Mouse (Mus musculus) olfactory bulb, adult 2 months (tissue): Measurements from ENCODE around the gene Aldh3b1.

ENCODE experiments used
- CTCF ChIP-seq: fragments of 200-500 bp; IDR thresholded peaks from 2 replicates; pipeline ENCODE4 v1.5.1; 2012; ENCODE audit warnings: low read depth, mild to moderate bottlenecking, low read length, moderate library complexity; ENCODE audit not compliant: insufficient read depth
- POLR2A ChIP-seq: fragments of 200-500 bp; IDR thresholded peaks from 2 replicates; pipeline ENCODE4 v1.6.1; 2012; ENCODE audit warnings: mild to moderate bottlenecking, low read depth, low read length, moderate library complexity; ENCODE audit not compliant: insufficient read depth

DNA sequence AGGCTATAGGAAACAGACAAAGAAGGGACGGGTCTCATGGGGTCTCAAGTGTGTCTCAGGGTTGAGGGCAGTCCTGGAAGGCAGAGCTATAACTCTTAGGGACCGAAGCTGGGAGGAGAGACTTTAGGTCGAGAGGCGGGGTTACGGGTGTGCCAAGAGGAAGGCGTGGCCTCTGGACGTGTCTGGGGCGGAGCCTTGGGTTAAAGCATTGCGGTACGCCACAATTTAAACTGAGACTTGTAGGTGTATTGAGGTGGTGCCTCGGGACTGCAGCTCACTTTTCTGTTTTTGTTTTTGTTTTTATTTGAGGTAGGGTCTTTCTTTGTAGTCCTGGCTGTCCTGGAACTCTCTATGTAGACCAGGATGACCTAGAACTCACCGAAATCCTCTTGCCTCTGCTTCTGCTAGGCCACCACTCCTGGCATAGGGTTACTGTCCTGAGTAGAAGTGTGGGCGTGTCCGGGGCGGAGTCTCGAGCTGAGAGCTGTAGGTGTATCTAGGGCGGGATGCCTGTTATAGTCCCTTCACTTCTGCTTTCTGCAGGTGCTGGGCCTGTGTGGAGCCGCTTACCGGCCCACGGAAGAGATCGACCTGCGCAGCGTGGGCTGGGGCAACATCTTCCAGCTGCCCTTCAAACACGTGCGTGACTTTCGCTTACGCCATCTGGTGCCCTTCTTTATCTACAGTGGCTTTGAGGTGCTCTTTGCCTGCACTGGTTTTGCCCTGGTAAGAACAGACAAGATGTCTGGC lies 13.6 kb upstream of the Aldh3b1 start:
- TF ChIP-seq POLR2A (no peak), CTCF (no peak)
